Mouse (Mus musculus) bone marrow macrophage, adult 2 months (primary cell): ENCODE measurements around the gene Abhd2.

Experiments used
- CTCF ChIP-seq: IDR thresholded peaks from 2 replicates; pipeline ENCODE4 v1.5.1; 2012; ENCODE audit warnings: low read depth, mild to moderate bottlenecking, low read length, moderate library complexity
- POLR2A ChIP-seq: IDR thresholded peaks from 2 replicates; pipeline ENCODE4 v1.6.1; 2012; ENCODE audit warnings: mild to moderate bottlenecking, low read depth, low read length, borderline replicate concordance

DNA sequence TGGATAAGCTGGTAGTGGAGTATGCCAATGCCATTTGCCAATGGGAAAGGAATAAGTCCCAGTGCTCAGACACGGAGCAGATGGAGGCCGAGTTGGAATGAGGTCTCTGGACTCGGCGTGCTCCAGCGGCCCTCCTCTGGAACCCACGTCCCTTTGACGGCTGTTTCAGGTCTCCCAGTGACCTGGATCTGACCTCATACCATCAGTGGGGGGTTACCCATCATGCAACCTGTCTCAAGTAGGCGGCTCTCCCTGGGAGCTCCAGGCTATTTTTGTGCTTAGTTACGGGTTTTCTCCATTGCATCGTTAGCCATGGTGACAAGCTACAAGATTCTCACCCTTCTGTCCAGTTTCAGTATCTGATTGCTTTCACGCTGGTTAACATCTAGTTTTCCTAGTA is 87.1 kb downstream of the Abhd2 start:
- TF ChIP-seq POLR2A (no peak), CTCF (no peak)
